ENCODE assay signal across 1 mouse cellular context in genomic region chr11:5789071-5789753, GRCm38 (mm10).
A peak's percentile ranks its signal among the peaks of the same experiment; 100 is the strongest.
TF ChIP-seq lines count a peak whose summit lies in the region.

No protein-coding gene starts in this region.

TF ChIP-seq in CH12.LX, 34 proteins besides CTCF, POLR2A, EP300 and RAD21 (continued from another document):
- TF ChIP-seq TCF12 (IDR thresholded peaks at IDR 0.05; ENCODE audit: low read depth, low read length) (0 out of 2 replicates have a peak, but pooled peaks have one; percentile 21), MYC (IDR thresholded peaks at IDR 0.05; ENCODE audit: low read depth, low read length) (0 out of 2 replicates have a peak, but pooled peaks have one; percentile 46), ELF1 (IDR thresholded peaks at IDR 0.05; ENCODE audit: low read depth, low read length) (no peak; the same call in none of the 2 replicates), MAX (IDR thresholded peaks at IDR 0.05; ENCODE audit: low read length) (peak; percentile 50), ZNF384 (IDR thresholded peaks at IDR 0.05; ENCODE audit: low read depth, low read length) (no peak), SIN3A (IDR thresholded peaks at IDR 0.05; ENCODE audit: low read length) (peak; percentile 93; the same call in 1 of the 2 replicates), JUND (conservative IDR thresholded peaks at IDR 0.05; ENCODE audit: low read depth, low read length) (0 out of 2 replicates have a peak, but pooled peaks have one; percentile 27), MXI1 (IDR thresholded peaks at IDR 0.05; ENCODE audit: low read depth, low read length) (peak; percentile 66; the same call in 1 of the 2 replicates), MEF2A (IDR thresholded peaks at IDR 0.05; ENCODE audit: borderline replicate concordance, low read depth, low read length) (no peak), POLR2AphosphoS2 (IDR thresholded peaks at IDR 0.05; ENCODE audit: low read depth, low read length) (no peak), SMC3 (IDR thresholded peaks at IDR 0.05; ENCODE audit: low read depth, low read length) (peak; percentile 21; the same call in 1 of the 2 replicates), MAFK (IDR thresholded peaks at IDR 0.05; ENCODE audit: insufficient replicate concordance, low read length) (no peak), HCFC1 (IDR thresholded peaks at IDR 0.05; ENCODE audit: low read depth, low read length) (no peak; the same call in none of the 2 replicates), CHD1 (IDR thresholded peaks at IDR 0.05; ENCODE audit: low read depth, low read length) (peak; percentile 62; the same call in 1 of the 2 replicates), NELFE (IDR thresholded peaks at IDR 0.05; ENCODE audit: low read depth, low read length) (0 out of 2 replicates have a peak, but pooled peaks have one; percentile 13), IRF4 (IDR thresholded peaks at IDR 0.05; ENCODE audit: low read depth, low read length) (peak; percentile 43; the same call in 1 of the 2 replicates), USF2 (conservative IDR thresholded peaks at IDR 0.05; ENCODE audit: low read depth, low read length) (no peak), CHD2 (IDR thresholded peaks at IDR 0.05; ENCODE audit: low read length) (peak; percentile 22; the same call in 1 of the 2 replicates)
